Mouse (Mus musculus) cerebellum, adult 18-20 months (tissue): Measurements from ENCODE around the gene C2cd2.
"Not testable (repeated sequence)": the region's sequence is repeated elsewhere in the genome, so short reads cannot be mapped to it uniquely, and the experiment has no call there.

Source experiments
- DNase-seq, 2 experiments: peaks; one replicate each; pipeline ENCODE4 v3.0.0; 2021

The C2cd2 gene

GRCm38 (mm10) chr16:97962151-97962948 is at the start of gene C2cd2, which contains the start of gene Zbtb21:
Gene C2cd2 (minus strand): TSS chr16:97962598.
Gene Zbtb21 (minus strand): TSS chr16:97962622.
- peak; percentile 97 to 98 for DNase-seq

DNA sequence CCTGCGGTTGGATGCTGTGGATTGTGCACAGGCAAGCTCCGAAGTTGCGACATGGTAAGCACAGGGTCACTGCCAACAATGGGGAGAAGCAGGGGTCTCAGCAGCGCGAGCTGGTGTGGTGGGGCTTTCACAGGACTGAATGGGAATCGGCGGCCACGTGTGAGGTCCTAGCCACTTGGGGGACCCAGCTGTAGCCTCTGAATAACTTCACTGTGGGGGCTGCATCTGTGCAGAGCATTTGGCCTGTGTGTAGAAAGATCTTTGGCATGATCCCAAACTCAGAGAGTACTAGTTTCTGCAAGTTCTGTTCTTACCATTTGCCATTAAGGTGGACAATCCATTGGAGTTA is 35.0 kb upstream of the C2cd2 start:
- DNase-seq = not testable (repeated sequence)

DNA sequence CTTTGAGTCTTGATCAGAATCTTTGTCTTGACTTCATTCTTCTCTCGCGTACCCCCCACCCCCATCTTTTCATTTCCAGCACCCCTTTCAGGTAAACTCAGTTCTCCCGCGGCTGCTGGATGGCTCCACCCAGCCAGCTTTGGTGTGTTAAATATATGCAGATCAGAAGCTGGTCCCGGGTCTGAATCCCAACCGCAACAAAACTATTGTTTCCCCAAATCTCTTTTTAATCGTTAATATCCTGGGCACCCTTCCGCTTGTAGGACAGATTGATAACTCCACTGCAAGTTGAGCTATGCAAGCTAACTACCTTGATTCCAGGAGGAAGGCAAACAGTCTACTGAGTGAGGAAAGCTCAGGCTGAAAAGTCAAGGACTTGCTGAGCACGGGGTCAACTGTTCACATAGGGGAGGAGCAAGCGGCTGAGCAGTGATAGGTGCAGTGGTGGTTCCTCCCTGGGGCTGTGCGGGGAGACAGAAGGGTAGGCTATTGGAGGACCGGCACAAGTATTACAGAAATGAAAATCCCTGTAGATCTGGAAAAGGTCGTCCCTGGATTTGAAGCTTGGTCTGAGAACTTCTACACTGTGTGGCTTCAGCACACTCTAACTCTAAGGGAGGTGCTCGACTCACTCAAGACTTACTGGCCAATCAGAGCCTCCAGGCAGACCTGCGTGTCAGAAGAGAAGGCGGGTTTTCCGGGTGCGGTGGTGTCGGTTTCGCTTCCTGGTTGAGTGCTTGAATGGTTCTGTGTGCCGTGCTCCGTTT is 34.4 kb upstream of the C2cd2 start, which contains the start of gene B230307C23Rik:
TSS of gene B230307C23Rik (plus strand) at position 700 of the 767 bp plus-strand sequence.
- peak; percentile 77 to 87 for DNase-seq

DNA sequence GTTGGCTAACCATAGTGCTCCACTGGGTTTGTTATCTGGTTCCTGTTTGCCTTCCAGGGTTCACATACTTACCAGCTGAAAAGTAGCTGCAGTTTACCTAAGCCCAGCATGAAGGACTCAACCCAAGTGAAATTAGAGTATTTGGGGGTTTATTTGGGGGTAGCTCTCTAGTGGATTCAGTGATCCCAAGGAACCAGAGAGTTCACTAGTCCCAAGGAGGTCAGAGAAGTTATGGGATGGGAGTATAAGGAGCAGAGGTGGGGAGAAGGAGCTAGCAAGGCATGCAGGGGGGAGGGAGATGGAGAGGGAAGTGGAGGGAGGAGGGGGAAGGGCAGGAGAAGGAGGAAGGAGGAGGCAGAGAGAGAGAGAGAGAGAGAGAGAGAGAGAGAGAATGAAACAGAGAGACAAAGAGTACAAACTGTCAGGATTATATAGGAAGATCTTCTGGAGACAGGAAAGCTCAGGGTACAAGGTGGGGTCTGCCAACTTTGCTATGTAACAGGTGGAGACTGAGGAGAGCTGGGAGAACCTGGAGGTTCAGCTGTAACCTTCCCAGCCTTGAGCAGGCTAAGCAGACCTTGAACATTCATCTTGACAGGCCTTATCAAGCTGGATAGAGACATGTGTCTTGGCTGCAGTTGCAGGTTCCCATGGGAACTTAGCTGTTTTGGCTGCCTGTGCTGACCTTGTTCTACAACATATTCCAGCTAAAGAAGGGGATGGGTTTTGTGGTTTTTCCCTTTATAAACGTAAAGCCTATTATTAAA is 33.6 kb upstream of the C2cd2 start:
- DNase-seq = no peak

DNA sequence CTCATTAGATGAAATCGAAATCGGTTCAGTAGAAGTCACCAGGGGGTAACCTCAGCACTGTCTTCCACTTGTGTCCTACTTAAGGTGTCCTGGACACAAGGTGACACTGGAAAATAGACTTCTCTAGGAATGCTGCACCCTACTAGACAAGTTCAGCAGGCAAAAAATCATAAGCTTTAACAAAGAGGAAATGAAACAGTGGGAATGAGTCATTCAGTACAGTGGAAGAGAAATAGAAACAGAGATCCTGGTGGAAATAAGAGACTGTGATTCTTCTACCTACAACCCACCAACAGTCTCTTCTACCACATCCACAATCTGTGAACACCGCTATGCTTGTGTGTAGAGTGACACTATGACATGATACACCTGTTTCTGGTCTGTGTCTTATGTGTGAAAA is 30.1 kb upstream of the C2cd2 start:
- not testable (repeated sequence) for DNase-seq

DNA sequence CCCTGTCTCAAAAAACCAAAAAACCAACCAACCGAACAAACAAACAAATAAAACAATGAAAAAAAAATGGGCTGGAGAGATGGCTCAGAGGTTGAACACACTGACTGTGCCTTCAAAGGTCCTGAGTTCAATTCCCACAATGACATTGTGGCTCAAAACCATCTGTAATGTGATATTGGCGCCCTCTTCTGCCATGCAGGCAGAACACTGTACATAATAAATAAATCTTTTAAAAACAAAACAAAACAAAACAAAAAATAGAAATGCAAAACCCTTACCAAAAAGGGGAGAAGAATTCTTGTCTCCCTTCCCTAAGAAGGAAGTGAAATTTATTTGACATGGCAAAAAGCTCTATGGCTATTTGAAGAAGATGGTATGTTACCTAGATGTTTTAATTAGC is 29.1 kb upstream of the C2cd2 start:
- DNase-seq = no peak

DNA sequence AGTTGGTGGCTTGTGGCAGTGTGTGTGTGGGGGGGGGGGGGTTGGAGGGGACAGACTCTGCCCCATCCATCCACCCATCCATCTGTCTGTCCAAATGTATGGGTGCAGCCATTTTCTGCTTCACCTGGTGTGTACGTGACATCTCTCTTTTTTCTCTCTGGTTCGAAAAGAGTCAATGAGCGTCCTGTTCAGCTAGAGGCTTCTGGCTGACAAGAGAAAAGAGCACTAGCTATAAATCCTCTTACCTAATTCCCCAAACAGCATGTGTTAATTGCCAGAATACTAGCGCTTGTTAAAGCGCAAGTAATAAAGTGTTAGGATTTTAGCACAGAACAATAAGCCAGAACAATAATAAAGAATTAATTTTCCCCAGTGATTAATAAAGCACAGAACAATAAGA is 22.2 kb upstream of the C2cd2 start:
- no peak for DNase-seq

- no peak for DNase-seq
These were observed 19.0 kb upstream of the C2cd2 start for GRCm38 (mm10) chr16:97981362-97981761.

DNA sequence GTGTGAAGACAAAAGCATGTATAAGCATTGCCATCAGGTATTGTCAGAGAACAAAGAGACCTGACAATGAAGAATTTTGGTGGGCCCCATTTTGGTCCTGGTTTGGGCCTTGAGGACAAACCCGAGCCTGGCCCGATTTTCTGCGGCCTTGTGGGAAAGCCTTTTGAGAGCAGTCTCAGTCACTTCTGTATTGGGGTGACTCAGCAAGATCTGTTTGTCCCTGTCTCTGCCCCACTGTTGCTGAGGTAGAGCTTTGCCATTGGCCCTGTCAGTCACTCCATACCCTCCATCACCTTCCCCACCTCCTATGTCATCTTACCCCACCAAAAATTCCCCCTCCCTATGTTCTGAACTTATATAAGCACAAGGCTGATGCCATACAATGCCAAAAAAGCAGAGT is 15.3 kb upstream of the C2cd2 start:
- no peak for DNase-seq

- no peak for DNase-seq
These were observed 14.9 kb upstream of the C2cd2 start for GRCm38 (mm10) chr16:97977277-97977676.

DNA sequence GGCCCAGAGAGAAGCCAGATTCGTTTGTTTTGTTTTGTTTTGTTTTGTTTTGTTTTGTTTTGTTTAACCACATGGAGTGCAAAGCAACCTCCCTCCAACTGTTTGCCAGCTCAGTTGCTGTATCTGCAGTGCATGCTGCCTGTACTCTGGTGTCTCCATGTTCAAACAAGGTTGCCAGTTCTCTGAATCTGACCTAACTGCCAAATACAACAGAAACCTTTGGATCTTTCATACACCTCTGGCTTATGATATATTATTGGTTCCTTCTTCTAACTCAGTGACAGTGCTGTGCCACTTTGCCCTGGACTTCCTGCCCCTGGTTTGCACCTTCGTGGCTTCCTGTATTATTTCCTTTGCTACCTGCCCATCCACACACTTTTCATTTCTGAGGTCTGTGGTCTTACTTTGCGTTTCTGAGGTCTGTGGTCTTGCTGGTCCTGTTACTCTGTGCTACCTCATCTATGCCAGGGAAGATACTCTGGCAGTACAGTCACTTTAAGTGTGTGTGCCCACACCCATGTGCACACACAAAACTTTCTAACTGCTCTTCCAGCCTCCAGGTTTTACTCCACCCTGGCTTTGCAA is 1.6 kb upstream of the C2cd2 start:
- DNase-seq = no peak

- DNase-seq = no peak
These were observed 832 bp downstream of the C2cd2 start for GRCm38 (mm10) chr16:97961381-97962150.

DNA sequence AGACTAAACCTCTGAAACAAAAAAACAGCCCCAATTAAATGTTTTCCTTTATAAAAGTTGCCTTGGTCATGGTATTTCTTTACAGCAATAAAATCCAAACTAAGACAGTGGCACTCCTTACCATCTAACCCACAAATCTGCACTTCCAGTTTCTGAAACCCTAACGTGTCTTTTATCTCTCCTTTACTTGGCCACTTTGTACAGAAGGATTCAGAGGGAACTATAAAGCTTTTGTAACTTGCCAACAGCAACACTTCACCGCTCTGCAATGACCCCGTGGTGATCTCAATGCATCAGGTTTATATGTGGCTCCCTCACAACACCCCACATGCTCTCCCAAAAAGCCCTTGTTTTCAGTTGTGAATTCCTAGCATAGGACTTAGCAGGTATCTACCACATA is 2.0 kb downstream of the C2cd2 start:
- no peak for DNase-seq

- DNase-seq = no peak
These were observed 3.9 kb downstream of the C2cd2 start for GRCm38 (mm10) chr16:97958401-97958973.

DNA sequence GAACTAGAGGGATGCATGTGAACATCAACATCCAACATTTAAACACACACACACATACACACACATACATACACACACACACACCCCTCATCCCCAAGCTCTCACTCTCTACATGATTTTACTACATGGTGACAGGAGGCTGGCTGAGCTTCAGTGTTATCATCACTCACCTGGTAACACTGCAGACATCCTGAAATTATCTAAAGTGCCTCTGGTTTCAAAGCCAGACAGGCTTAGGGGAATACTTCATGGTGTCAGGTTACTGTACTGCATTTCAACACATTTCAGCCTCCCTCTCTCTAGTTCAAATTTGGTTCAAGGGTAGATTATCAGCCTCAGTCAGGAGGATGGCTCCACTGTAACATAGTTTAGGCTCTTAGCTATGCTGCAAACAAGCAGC is 4.8 kb downstream of the C2cd2 start:
- DNase-seq = no peak

DNA sequence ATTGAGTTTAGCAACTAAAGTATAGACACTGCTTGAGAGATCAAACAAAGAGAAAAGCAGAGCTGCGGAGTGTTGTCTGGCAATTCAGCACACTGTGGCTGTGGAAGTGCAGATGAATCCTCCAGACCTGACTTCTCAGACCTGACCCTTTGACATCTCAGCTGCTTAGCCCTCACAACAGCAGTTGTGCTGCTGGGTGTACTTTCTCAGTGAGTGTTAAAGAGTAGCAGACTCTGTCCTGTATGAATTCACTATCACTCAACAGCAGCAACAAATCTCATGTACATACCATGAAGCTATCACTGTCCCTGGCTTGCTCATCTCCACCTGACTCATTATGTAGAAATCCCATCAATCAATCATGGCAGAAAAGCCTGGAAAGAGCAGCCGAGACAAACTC is 6.4 kb downstream of the C2cd2 start:
- no peak for DNase-seq

DNA sequence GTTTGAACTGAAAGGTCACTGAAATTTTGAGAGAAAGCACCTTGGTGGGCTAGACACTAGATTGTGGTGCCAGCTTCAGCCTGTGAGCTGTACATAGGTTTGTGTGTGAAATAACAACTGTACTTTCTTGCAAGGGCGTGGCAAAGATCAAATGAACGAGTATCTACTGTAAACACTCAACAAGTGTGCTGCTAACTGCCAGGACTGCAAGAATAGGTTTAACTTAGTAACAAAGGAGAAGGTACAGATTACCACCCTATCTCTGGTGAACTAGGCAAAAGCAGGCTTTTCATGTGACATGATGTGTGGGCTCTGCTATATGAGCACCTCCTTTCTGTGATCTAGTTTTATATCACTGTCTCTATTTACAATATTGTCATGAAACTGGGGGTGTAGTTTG is 9.1 kb downstream of the C2cd2 start:
- DNase-seq = no peak

GRCm38 (mm10) chr16:97952801-97953200 is 9.6 kb downstream of the C2cd2 start:
- no peak for DNase-seq

GRCm38 (mm10) chr16:97952371-97952770 is 10.0 kb downstream of the C2cd2 start:
- no peak for DNase-seq

GRCm38 (mm10) chr16:97950061-97950460 is 12.3 kb downstream of the C2cd2 start:
- DNase-seq = no peak

DNA sequence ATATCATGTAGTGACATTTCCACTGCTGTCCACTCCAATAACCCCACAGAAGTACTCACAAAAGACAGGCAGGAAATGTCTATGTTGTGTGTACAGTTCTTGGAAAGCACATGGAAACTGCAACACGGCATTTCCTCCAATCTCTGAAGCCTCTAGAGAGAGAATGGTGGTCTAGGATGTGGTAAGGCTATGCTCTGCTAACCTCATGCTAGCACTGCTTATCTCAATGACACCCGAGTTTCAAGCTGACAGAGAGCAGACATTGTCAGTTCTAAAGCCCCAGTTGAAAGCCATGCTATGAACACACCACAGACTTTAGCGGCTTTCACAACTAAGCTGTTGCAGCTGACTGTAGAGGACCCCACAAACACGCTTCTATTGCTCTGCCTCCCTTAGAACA is 13.6 kb downstream of the C2cd2 start:
- DNase-seq = no peak

DNA sequence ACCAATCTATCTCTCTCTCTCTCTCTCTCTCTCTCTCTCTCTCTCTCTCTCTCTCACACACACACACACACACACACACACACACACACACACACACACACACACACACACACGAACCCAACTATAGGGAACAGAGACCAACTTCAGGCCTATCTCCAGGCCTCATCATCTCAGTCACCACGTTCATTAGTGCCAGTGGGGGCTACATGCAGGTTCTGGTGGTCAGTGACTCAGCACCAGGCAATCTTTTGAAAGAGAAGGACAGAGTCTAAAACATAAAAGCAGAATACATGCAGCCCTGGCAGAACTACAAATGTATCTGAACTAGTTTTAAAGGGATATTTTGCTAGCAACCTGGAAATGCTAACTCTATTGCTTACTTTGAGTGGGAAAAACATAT is 15.4 kb downstream of the C2cd2 start:
- not testable (repeated sequence) for DNase-seq
